Mouse (Mus musculus): ENCODE data around the gene Dhx32. TPM values are rescaled to one million over a fixed set of nuclear protein-coding genes. Genes with fewer than 3 reads are reported as not detected.
"Not testable (repeated sequence)": the region's sequence is repeated elsewhere in the genome, so short reads cannot be mapped to it uniquely, and the experiment has no call there.

Gene Dhx32
- polyA plus RNA-seq, 1 experiment = 6.8 TPM

DNA sequence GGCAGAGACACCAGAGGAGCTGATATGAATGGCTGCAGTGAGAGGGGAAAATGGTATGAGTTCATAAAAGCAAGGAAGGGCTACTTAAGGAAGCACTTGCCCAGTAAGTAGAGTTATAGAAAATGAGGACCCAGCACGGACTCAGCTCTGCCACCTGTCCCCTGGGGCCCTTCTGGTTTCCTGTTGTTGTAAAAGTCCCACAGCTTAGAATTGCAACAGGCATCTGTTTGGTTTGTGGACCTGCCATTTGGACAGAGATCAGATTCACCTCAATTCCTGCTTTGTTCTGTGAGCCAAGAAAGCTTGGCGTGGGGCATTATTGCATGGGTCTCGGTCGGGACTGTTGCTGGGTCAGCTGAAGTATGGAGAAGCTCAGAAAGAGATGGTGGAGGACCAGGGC, 67.1 kb downstream of the Dhx32 start:
- Histone ChIP-seq H3K4me3 (replicated peaks; ENCODE audit: control insufficient read depth, low read depth, low read length) (no peak overlapping the region), H3K27ac (ENCODE audit: control insufficient read depth, insufficient read depth, low read depth, low read length, poor library complexity) (peak overlapping the region; percentile 30), H3K4me1 (ENCODE audit: control insufficient read depth, insufficient read depth, low read length) (peaks cover 5% of the 10 kb centered on the region; the same call in 1 of the 2 replicates)
- 59% methylated on average over 4 of the region's 4 CpGs for WGBS
- TF ChIP-seq POLR2A (IDR thresholded peaks at IDR 0.05; ENCODE audit: borderline replicate concordance, control insufficient read depth, low read depth, low read length) = no peak
- no peak for TF ChIP-seq CTCF (IDR thresholded peaks at IDR 0.05; ENCODE audit: control insufficient read depth, insufficient read depth, low read length)

- WGBS = 86% methylated on average over 2 of the region's 2 CpGs
- no peak overlapping the region for H3K4me3 ChIP-seq (replicated peaks; ENCODE audit: control insufficient read depth, low read depth, low read length)
- H3K27ac ChIP-seq (ENCODE audit: control insufficient read depth, insufficient read depth, low read depth, low read length, poor library complexity) = no peak overlapping the region
- H3K4me1 ChIP-seq (ENCODE audit: control insufficient read depth, insufficient read depth, low read length) = peaks cover 1% of the 10 kb centered on the region; the same call in 1 of the 2 replicates
- TF ChIP-seq POLR2A (IDR thresholded peaks at IDR 0.05; ENCODE audit: borderline replicate concordance, control insufficient read depth, low read depth, low read length) (no peak), CTCF (IDR thresholded peaks at IDR 0.05; ENCODE audit: control insufficient read depth, insufficient read depth, low read length) (no peak)
These were observed 75.2 kb downstream of the Dhx32 start for GRCm38 (mm10) chr7:133707301-133707700.

DNA sequence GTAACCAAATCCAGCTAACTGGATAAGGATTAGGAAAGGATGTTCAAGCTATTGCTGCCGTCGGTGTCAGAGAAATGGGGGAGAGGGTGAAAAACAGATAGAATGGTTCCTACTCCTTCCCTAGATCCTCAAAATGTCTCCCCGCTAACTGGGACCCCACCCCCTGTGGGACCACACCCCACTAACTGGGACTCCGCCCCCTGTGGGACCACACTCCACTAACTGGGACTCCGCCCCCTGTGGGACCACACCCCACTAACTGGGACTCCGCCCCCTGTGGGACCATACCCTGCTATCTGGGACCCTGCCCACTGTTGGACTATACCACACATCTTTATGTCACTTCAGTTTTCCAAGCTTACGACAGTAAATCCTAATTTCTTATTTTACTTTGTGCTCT, 78.6 kb downstream of the Dhx32 start:
- no peaks in the 10 kb centered on the region for H3K4me1 ChIP-seq (ENCODE audit: control insufficient read depth, insufficient read depth, low read length)
- no peak overlapping the region for H3K4me3 ChIP-seq (replicated peaks; ENCODE audit: control insufficient read depth, low read depth, low read length)
- H3K27ac ChIP-seq (ENCODE audit: control insufficient read depth, insufficient read depth, low read depth, low read length, poor library complexity) = no peak overlapping the region
- no peak for TF ChIP-seq POLR2A (IDR thresholded peaks at IDR 0.05; ENCODE audit: borderline replicate concordance, control insufficient read depth, low read depth, low read length)
- TF ChIP-seq CTCF (IDR thresholded peaks at IDR 0.05; ENCODE audit: control insufficient read depth, insufficient read depth, low read length) = no peak
- 96% methylated on average over 7 of the region's 7 CpGs for WGBS

DNA sequence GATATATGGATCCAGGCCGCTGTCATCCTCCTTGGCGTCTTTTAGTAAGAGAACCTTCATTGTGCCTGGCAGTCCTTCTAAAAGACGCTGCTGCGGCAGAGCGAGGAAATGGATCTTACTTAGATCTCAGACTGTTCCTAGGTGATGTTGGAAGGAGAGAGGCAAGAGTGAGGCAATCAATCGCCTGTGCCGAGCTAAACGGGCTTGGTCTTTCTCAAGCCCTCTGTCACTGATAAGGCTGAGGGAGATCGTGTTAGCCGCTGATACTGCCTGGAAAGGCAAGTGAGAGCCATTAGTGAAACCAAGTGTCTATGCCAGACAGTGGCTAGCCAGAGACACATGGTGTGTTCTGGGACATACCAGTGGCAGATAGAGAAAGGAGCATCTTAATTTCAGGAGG, 80.2 kb downstream of the Dhx32 start:
- peak overlapping the region; percentile 98 for H3K27ac ChIP-seq (ENCODE audit: control insufficient read depth, insufficient read depth, low read depth, low read length, poor library complexity)
- WGBS = 67% methylated on average over 10 of the region's 10 CpGs
- H3K4me1 ChIP-seq (ENCODE audit: control insufficient read depth, insufficient read depth, low read length) = no peaks in the 10 kb centered on the region; the same call in 1 of the 2 replicates
- TF ChIP-seq CTCF (IDR thresholded peaks at IDR 0.05; ENCODE audit: control insufficient read depth, insufficient read depth, low read length) (no peak), POLR2A (IDR thresholded peaks at IDR 0.05; ENCODE audit: borderline replicate concordance, control insufficient read depth, low read depth, low read length) (peak; percentile 48; the same call in 1 of the 2 replicates)
- peak overlapping the region; percentile 67 for H3K4me3 ChIP-seq (replicated peaks; ENCODE audit: control insufficient read depth, low read depth, low read length)

DNA sequence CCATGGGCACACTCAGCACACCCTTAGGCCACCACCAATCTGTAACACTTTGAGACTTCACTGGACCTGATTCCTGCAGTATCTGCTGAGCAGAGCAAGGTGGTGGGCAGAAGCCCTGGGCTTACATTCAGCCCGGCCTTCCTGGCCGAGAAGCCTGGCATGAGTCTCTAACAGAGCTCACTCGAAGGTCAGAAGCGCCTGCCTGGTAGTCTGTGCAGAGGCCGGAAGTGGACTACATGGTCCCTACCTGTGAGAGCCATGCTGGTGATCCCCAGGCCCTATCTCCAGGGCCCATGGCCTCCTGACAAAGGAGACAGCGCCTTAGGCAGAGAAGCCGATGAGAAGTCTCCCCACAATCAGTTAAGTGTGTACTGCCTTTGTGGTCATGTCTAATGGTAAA, 81.2 kb downstream of the Dhx32 start:
- TF ChIP-seq POLR2A (IDR thresholded peaks at IDR 0.05; ENCODE audit: borderline replicate concordance, control insufficient read depth, low read depth, low read length) = no peak
- no peak for TF ChIP-seq CTCF (IDR thresholded peaks at IDR 0.05; ENCODE audit: control insufficient read depth, insufficient read depth, low read length)
- 71% methylated on average over 7 of the region's 7 CpGs for WGBS
- Histone ChIP-seq H3K4me3 (replicated peaks; ENCODE audit: control insufficient read depth, low read depth, low read length) (peak overlapping the region; percentile 71), H3K4me1 (ENCODE audit: control insufficient read depth, insufficient read depth, low read length) (no peaks in the 10 kb centered on the region; the same call in 1 of the 2 replicates), H3K27ac (ENCODE audit: control insufficient read depth, insufficient read depth, low read depth, low read length, poor library complexity) (peak overlapping the region; percentile 62)

DNA sequence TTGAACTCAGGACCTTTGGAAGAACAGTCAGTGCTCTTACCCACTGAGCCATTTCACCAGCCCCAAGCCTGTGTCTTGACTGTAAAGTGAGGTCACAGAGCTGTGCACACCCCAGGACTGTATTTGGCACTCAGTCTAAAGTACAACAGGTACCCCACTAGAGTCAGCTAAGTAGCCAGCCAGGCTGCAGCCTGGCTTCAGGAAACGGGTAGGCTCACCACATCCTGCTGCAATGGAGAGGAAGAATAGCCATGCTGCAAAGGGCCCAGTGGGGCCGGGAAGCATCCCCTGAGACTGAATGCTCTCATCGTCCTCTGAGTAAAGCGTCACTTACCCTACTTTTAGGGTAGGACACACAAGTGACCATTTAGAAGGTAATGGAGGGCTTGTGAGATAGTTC, 82.6 kb downstream of the Dhx32 start:
- no peak overlapping the region for H3K27ac ChIP-seq (ENCODE audit: control insufficient read depth, insufficient read depth, low read depth, low read length, poor library complexity)
- TF ChIP-seq CTCF (IDR thresholded peaks at IDR 0.05; ENCODE audit: control insufficient read depth, insufficient read depth, low read length) (no peak), POLR2A (IDR thresholded peaks at IDR 0.05; ENCODE audit: borderline replicate concordance, control insufficient read depth, low read depth, low read length) (no peak)
- H3K4me3 ChIP-seq (replicated peaks; ENCODE audit: control insufficient read depth, low read depth, low read length) = peak overlapping the region; percentile 43
- no peaks in the 10 kb centered on the region; the same call in 1 of the 2 replicates for H3K4me1 ChIP-seq (ENCODE audit: control insufficient read depth, insufficient read depth, low read length)
- 23% methylated on average over 4 of the region's 4 CpGs for WGBS

- WGBS = 63% methylated on average over 12 of the region's 12 CpGs
- peak overlapping the region; percentile 84 for H3K27ac ChIP-seq (ENCODE audit: control insufficient read depth, insufficient read depth, low read depth, low read length, poor library complexity)
- no peaks in the 10 kb centered on the region; the same call in 1 of the 2 replicates for H3K4me1 ChIP-seq (ENCODE audit: control insufficient read depth, insufficient read depth, low read length)
- peak overlapping the region; percentile 53 for H3K4me3 ChIP-seq (replicated peaks; ENCODE audit: control insufficient read depth, low read depth, low read length)
- no peak for TF ChIP-seq POLR2A (IDR thresholded peaks at IDR 0.05; ENCODE audit: borderline replicate concordance, control insufficient read depth, low read depth, low read length)
- TF ChIP-seq CTCF (IDR thresholded peaks at IDR 0.05; ENCODE audit: control insufficient read depth, insufficient read depth, low read length) = no peak
These were observed 84.4 kb downstream of the Dhx32 start for GRCm38 (mm10) chr7:133698021-133698709.

GRCm38 (mm10) chr7:133685644-133686043, 96.9 kb downstream of the Dhx32 start:
- not testable (repeated sequence) for H3K27ac ChIP-seq (ENCODE audit: control insufficient read depth, insufficient read depth, low read depth, low read length, poor library complexity); H3K4me3 ChIP-seq (replicated peaks; ENCODE audit: control insufficient read depth, low read depth, low read length); H3K4me1 ChIP-seq (ENCODE audit: control insufficient read depth, insufficient read depth, low read length)

DNA sequence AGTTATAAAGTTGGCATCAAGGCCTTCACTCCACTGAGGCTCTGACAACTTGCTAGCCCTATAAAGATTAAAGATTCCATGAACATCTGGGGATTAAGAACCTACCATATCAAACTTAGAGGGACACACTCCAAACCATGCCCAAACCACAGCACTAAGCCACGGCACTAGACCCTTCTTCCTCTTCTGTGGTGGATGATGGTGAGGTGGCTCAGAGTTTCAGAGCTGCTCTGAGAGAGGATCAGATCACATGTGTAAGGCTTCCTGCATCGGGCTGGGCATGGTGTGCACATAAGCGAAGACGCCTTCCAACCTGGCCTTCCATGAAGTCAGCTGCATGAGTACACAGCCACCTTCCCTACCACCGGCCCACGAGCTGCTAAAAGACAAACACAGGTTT, 97.8 kb downstream of the Dhx32 start:
- H3K27ac ChIP-seq (ENCODE audit: control insufficient read depth, insufficient read depth, low read depth, low read length, poor library complexity) = no peak overlapping the region
- WGBS = 63% methylated on average over 6 of the region's 6 CpGs
- no peak for TF ChIP-seq CTCF (IDR thresholded peaks at IDR 0.05; ENCODE audit: control insufficient read depth, insufficient read depth, low read length)
- TF ChIP-seq POLR2A (IDR thresholded peaks at IDR 0.05; ENCODE audit: borderline replicate concordance, control insufficient read depth, low read depth, low read length) = no peak
- H3K4me3 ChIP-seq (replicated peaks; ENCODE audit: control insufficient read depth, low read depth, low read length) = no peak overlapping the region
- peaks cover 5% of the 10 kb centered on the region for H3K4me1 ChIP-seq (ENCODE audit: control insufficient read depth, insufficient read depth, low read length)

Data from bone marrow, adult 2 months (tissue).